Mouse (Mus musculus) testis, adult 2 months (tissue): ENCODE data around the gene Gtpbp8.

Experiments
- CTCF ChIP-seq: fragments of 200-500 bp; IDR thresholded peaks from 2 replicates; pipeline ENCODE4 v1.5.1; 2012; ENCODE audit warnings: low read depth, mild to moderate bottlenecking, inconsistent platforms, low read length, moderate library complexity; ENCODE audit not compliant: control insufficient read depth, insufficient read depth, insufficient replicate concordance
- POLR2A ChIP-seq: fragments of 200-500 bp; IDR thresholded peaks from 2 replicates; pipeline ENCODE4 v1.6.1; 2012; ENCODE audit warnings: low read depth, mild to moderate bottlenecking, inconsistent platforms, low read length, moderate library complexity; ENCODE audit not compliant: control insufficient read depth

DNA sequence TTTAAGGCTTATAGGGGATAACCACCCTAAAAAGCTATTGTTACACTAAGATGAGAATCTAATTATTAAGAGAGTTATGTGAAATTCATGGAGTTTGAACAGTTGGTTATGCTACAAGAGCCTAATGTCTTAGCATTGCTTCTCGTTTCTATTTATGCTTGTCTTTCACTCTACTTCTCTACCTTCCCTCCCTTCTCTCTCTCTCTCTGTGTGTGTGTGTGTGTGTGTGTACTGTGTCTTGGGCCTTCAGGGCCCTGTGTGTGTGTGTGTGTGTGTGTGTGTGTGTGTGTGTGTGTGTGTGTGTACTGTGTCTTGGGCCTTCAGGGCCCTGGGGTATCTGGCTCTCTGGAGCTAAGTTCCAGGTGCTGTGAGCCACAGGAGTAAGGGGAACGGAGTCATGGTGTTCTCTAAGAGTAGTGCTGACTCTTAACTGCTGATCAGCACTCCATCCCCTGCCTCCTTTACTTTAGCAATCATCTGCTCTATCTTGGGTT is 29.0 kb downstream of the Gtpbp8 start:
- TF ChIP-seq POLR2A (no peak), CTCF (no peak)
